Mouse (Mus musculus): Measurements from ENCODE around the gene Lcn2. TPM values are rescaled to one million over a fixed set of nuclear protein-coding genes. Genes with fewer than 3 reads are reported as not detected.

Gene Lcn2
- 0.48 and 1.0 TPM in 2 replicates for polyA plus RNA-seq (2012; rRNA removed)

DNA sequence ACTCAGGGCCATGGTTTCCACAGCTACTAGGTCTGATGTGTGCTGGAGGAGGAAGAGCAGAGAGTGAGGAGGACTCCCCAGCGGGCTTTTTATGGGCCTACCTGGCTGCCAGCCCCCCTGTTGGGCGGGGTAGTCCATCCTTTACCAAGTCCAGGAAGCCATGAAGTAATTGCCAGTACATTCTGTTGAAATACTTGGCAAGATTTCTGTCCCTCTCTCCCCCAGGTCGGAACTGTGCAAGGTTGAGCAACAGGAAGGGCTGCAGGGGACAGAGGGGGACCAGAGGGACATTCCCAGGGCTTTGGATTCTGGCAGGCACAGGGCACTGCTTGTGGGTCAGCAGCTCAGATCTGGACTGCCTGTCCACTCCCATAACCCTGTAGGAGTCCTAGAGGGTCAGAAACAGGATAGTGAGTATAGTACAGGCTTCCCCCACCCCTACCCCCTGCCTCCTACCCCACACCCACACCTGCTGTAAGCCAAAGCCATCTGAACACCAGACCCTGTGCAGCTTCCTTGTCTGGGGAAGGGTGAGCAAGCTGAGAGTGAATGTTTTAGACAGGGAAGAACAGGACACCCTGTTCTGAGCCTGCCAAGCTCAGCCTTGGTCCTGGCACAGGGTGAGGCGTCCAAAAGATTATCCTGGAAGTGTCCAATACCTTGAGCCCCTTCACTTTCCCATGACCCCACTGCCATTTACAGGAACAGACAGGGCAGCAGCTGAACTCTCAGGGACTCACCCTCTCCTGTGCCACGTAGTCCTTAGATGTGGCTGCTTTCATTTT, at the start of gene Lcn2:
Gene Lcn2 (minus strand): TSS at position 547 of the 785 bp plus-strand sequence.
- no peaks in the 10 kb centered on the region for H3K4me1 ChIP-seq (ENCODE audit: control insufficient read depth, insufficient read depth, low read length)
- no peak for TF ChIP-seq CTCF (IDR thresholded peaks at IDR 0.05; ENCODE audit: borderline replicate concordance, insufficient read depth, low read depth, low read length)
- no peak for TF ChIP-seq POLR2A (IDR thresholded peaks at IDR 0.05; ENCODE audit: borderline replicate concordance, insufficient read depth, low read length)
- no peaks in the 10 kb centered on the region for H3K27me3 ChIP-seq (ENCODE audit: control insufficient read depth, insufficient read depth, low read length)
- H3K27ac ChIP-seq (ENCODE audit: insufficient read depth, low read length), result no peak within 1 kb of the TSS
- no peak within 1 kb of the TSS for H3K4me3 ChIP-seq (replicated peaks; ENCODE audit: insufficient read depth, low read depth, low read length)
- WGBS, result 59% methylated on average over 5 of the region's 5 CpGs
- DNase-seq, result no peak

DNA sequence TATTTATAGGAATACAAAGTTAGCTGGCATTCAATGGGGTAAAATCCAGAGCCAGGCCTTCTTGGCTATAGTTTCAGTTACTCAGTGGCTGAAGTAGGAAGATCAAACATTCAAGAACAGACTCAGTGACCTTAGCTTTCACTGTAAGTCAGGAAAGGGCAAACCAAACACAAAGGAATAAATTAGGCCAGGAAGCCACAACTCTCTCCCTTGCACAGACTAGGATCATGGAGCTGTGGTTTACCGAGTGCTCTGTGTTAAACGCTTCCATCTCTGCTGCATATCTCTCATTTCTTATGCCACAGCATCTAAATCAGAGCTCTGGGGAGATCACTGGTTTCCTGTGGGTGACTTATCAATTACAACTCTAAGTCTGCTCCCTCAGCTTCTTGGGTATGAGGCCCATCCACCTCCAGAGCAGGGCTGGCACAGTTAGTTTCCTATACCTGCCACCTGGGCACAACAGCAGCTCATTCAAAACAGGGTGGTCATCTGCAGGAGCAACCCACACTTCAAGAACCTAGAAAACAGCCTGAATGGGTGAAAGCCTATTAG, 49.6 kb upstream of the Lcn2 start:
- no peak for TF ChIP-seq CTCF (IDR thresholded peaks at IDR 0.05; ENCODE audit: borderline replicate concordance, insufficient read depth, low read depth, low read length)
- no peak for TF ChIP-seq POLR2A (IDR thresholded peaks at IDR 0.05; ENCODE audit: borderline replicate concordance, insufficient read depth, low read length)
- Histone ChIP-seq H3K27ac (ENCODE audit: insufficient read depth, low read length) (no peak overlapping the region), H3K4me1 (ENCODE audit: control insufficient read depth, insufficient read depth, low read length) (peaks cover 4% of the 10 kb centered on the region), H3K27me3 (ENCODE audit: control insufficient read depth, insufficient read depth, low read length) (no peaks in the 10 kb centered on the region), H3K4me3 (replicated peaks; ENCODE audit: insufficient read depth, low read depth, low read length) (no peak overlapping the region)
- 85% methylated on average over 2 of the region's 2 CpGs for WGBS
- no peak for DNase-seq

DNA sequence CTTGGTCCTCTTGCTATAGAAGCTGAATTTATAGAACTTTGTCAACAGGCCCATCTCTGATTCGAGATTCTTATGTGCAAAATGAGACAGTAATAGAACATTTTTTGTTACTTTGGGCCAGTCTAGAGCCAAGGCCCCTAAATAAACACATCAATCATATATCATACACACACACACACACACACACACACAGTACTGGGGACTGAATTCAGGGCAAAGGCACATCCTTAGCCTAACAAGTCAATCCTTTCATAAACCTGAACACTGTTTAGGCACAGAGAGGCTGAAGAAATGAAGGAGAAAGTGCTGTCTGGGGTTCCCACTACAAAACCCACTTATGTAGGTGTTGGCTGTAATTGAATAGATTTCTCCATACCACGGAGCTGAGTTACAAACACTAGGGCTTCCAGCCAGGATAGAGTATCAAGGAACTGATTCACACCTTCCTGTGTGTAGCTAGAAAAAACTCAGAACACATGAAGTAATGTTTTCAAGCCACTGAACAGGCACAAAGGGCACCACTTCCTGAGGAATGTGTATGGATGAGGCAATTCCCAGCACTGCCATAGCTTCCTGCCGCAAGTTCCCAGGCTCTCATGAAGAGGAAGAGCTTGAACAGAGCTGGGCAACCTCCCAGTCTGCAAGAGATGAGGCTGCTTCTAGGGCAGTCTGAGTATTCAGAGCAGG, 48.8 kb upstream of the Lcn2 start:
- Histone ChIP-seq H3K4me1 (ENCODE audit: control insufficient read depth, insufficient read depth, low read length) (peaks cover 4% of the 10 kb centered on the region), H3K27ac (ENCODE audit: insufficient read depth, low read length) (no peak overlapping the region), H3K27me3 (ENCODE audit: control insufficient read depth, insufficient read depth, low read length) (no peaks in the 10 kb centered on the region), H3K4me3 (replicated peaks; ENCODE audit: insufficient read depth, low read depth, low read length) (no peak overlapping the region)
- no peak for DNase-seq
- TF ChIP-seq POLR2A (IDR thresholded peaks at IDR 0.05; ENCODE audit: borderline replicate concordance, insufficient read depth, low read length), result no peak
- no peak for TF ChIP-seq CTCF (IDR thresholded peaks at IDR 0.05; ENCODE audit: borderline replicate concordance, insufficient read depth, low read depth, low read length)
- 61% methylated on average over 3 of the region's 3 CpGs for WGBS

DNA sequence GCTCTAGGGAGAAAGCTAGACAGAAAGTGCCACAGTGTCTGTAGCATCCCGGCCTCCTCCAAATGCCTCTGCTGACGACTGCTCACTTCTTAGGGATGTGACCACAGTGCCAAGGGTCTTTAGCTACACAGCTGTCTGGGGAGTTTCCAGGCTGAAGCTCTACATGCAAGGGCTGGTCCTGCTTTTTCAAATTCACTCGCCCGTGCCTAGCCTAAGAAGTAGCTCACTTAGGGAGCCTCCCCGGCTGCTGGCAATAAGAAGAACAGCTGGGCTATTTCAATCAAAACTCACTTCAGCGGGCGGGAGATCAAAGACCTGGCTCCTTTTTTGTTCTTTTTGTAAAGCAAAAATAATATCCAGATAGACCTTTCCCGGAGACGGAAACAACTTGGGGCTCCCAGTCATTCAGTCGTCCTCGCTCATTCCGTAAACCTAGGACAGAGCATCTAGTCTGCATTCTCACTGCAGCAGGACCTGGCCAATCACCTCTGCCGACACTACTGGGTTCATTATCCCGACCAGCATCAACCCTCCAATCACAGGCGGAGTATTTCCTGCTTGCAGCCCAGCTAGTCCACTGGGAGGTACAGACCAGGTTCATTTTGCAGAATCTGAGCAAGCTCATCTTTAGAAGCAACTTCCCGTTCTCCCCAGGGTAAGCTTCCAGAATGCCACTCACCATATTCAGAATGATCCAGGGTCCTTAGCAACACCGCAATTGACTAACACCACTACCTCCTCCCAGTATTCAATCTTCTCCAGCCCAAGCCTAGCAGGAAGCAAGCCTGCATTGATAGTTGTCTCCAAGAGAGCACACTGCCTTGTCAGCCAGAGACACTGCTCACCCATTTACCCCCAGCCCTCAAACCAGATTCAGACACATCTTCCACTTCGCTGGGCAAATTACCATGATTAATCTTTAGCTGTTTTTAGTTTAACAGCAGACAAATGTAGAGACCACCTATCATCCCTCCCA, 42.9 kb upstream of the Lcn2 start:
- Histone ChIP-seq H3K4me1 (ENCODE audit: control insufficient read depth, insufficient read depth, low read length) (peaks cover 20% of the 10 kb centered on the region), H3K4me3 (replicated peaks; ENCODE audit: insufficient read depth, low read depth, low read length) (peak overlapping the region; percentile 95), H3K27ac (ENCODE audit: insufficient read depth, low read length) (peak overlapping the region; percentile 74), H3K27me3 (ENCODE audit: control insufficient read depth, insufficient read depth, low read length) (no peaks in the 10 kb centered on the region)
- WGBS, result 5% methylated on average over 18 of the region's 18 CpGs
- peak; percentile 93 to 98 for DNase-seq
- TF ChIP-seq POLR2A (IDR thresholded peaks at IDR 0.05; ENCODE audit: borderline replicate concordance, insufficient read depth, low read length) (peak; percentile 94; the same call in 1 of the 2 replicates), CTCF (IDR thresholded peaks at IDR 0.05; ENCODE audit: borderline replicate concordance, insufficient read depth, low read depth, low read length) (no peak)

DNA sequence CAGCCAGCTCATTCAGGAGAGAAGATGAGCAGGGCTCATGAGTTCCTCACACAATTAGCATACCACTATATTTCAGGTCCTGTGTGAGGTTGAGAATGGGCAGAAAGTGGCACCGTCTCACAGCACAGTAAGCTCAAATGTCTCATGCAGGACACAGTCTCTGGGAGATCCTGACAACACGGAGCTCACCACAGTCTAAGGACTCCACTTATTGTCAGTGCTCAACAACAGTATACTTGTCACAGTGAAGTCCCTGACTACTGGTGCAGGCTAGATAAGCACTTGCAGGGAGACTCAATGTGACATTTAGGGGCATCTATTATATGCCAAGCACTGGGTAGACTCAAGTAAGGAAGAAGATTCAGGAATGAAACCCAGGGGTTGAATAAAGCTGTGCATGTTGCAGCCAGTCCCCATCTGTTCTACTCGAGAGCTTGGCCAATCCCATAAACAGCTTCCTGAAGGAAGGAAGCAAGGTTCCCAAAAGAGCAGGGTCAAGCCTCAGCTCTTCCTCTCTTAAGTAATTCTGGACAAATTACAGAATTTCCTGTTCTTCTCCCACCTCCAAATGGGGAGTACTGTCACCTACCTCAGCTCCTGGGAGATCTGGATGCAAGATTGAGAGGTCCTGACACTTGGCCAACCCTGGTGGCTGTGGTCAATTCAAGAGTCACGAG, 41.3 kb upstream of the Lcn2 start:
- WGBS, result 15% methylated on average over 4 of the region's 4 CpGs
- no peaks in the 10 kb centered on the region for H3K27me3 ChIP-seq (ENCODE audit: control insufficient read depth, insufficient read depth, low read length)
- no peak for DNase-seq
- H3K4me3 ChIP-seq (replicated peaks; ENCODE audit: insufficient read depth, low read depth, low read length), result peak overlapping the region; percentile 51
- peak overlapping the region; percentile 55; the same call in 1 of the 2 replicates for H3K27ac ChIP-seq (ENCODE audit: insufficient read depth, low read length)
- H3K4me1 ChIP-seq (ENCODE audit: control insufficient read depth, insufficient read depth, low read length), result peaks cover 20% of the 10 kb centered on the region
- TF ChIP-seq POLR2A (IDR thresholded peaks at IDR 0.05; ENCODE audit: borderline replicate concordance, insufficient read depth, low read length), result no peak
- no peak for TF ChIP-seq CTCF (IDR thresholded peaks at IDR 0.05; ENCODE audit: borderline replicate concordance, insufficient read depth, low read depth, low read length)

DNA sequence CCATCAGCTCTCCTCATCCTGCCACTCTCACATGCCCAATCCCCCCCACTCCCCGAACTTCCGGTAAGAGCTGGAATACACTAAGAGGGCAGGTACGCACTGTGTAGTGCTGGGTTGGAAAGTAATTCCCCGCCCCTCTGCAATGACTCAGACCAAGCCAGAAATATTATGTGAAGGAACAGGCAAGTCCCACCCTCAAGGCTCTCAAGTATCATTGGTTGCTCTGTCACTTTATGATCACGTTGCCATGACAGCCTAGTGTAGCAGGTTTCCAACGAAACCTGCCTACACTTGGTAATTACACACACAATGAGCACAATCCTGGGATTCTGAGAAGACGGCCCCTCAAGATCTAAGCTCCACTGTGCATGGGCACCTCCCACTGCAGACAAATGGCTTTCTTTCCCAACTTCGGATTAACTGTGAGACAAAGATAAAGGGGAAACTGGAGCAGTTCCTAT, 40.2 kb upstream of the Lcn2 start:
- DNase-seq, result peak in 1 of 2 experiments; percentile 49
- Histone ChIP-seq H3K27me3 (ENCODE audit: control insufficient read depth, insufficient read depth, low read length) (no peaks in the 10 kb centered on the region), H3K4me3 (replicated peaks; ENCODE audit: insufficient read depth, low read depth, low read length) (peak overlapping the region; percentile 32), H3K4me1 (ENCODE audit: control insufficient read depth, insufficient read depth, low read length) (peaks cover 23% of the 10 kb centered on the region), H3K27ac (ENCODE audit: insufficient read depth, low read length) (no peak overlapping the region)
- WGBS, result 37% methylated on average over 8 of the region's 8 CpGs
- TF ChIP-seq POLR2A (IDR thresholded peaks at IDR 0.05; ENCODE audit: borderline replicate concordance, insufficient read depth, low read length) (0 out of 2 replicates have a peak, but pooled peaks have one; percentile 11), CTCF (IDR thresholded peaks at IDR 0.05; ENCODE audit: borderline replicate concordance, insufficient read depth, low read depth, low read length) (no peak)

Measured in cerebellum, adult 2 months (tissue).